Mouse (Mus musculus) testis, adult 2 months (tissue): Measurements from ENCODE around the gene Il6ra.

Experiments
- CTCF ChIP-seq: fragments of 200-500 bp; IDR thresholded peaks from 2 replicates; pipeline ENCODE4 v1.5.1; 2012; ENCODE audit warnings: low read depth, mild to moderate bottlenecking, inconsistent platforms, low read length, moderate library complexity; ENCODE audit not compliant: control insufficient read depth, insufficient read depth, insufficient replicate concordance
- POLR2A ChIP-seq: fragments of 200-500 bp; IDR thresholded peaks from 2 replicates; pipeline ENCODE4 v1.6.1; 2012; ENCODE audit warnings: low read depth, mild to moderate bottlenecking, inconsistent platforms, low read length, moderate library complexity; ENCODE audit not compliant: control insufficient read depth

GRCm38 (mm10) chr3:89945026-89945425 lies 32.0 kb upstream of the Il6ra start:
- TF ChIP-seq CTCF (no peak), POLR2A (no peak)
